Mouse (Mus musculus) ES-CJ7 (cell line): ENCODE data around the gene Skint8.
"Not testable (repeated sequence)": the region's sequence is repeated elsewhere in the genome, so short reads cannot be mapped to it uniquely, and the experiment has no call there.

Source experiments
- DNase-seq: peaks from one replicate; pipeline ENCODE4 v3.0.0; 2011; ENCODE audit warnings: low read depth, low spot score

The Skint8 gene

GRCm38 (mm10) chr4:111919092-111919491 is at the start of gene Skint8:
Gene Skint8 (plus strand): TSS chr4:111919392.
- DNase-seq, result no peak

GRCm38 (mm10) chr4:111880112-111880875 is 38.9 kb upstream of the Skint8 start:
- DNase-seq, result no peak

- DNase-seq, result no peak
Observed at GRCm38 (mm10) chr4:111883543-111883942, 35.6 kb upstream of the Skint8 start.

- DNase-seq, result peak; percentile 58
Observed at GRCm38 (mm10) chr4:111886018-111886417, 33.2 kb upstream of the Skint8 start.

- DNase-seq, result peak; percentile 59
Observed at GRCm38 (mm10) chr4:111886607-111887006, 32.6 kb upstream of the Skint8 start.

- DNase-seq, result no peak
Observed at GRCm38 (mm10) chr4:111892138-111892537, 27.1 kb upstream of the Skint8 start.

- no peak for DNase-seq
Observed at GRCm38 (mm10) chr4:111897755-111898154, 21.4 kb upstream of the Skint8 start.

- DNase-seq, result no peak
Observed at GRCm38 (mm10) chr4:111898566-111898965, 20.6 kb upstream of the Skint8 start.

GRCm38 (mm10) chr4:111900491-111900890 is 18.7 kb upstream of the Skint8 start:
- not testable (repeated sequence) for DNase-seq

GRCm38 (mm10) chr4:111901473-111901872 is 17.7 kb upstream of the Skint8 start:
- no peak for DNase-seq

- DNase-seq, result no peak
Observed at GRCm38 (mm10) chr4:111902775-111903174, 16.4 kb upstream of the Skint8 start, which contains the start of gene Slc5a9. Gene Slc5a9 (minus strand): TSS chr4:111902918.

- DNase-seq, result peak; percentile 56
Observed at GRCm38 (mm10) chr4:111907926-111908325, 11.3 kb upstream of the Skint8 start.

- peak; percentile 20 for DNase-seq
Observed at GRCm38 (mm10) chr4:111961309-111961708, 42.1 kb downstream of the Skint8 start.

- peak; percentile 40 for DNase-seq
Observed at GRCm38 (mm10) chr4:111963241-111963640, 44.0 kb downstream of the Skint8 start.

- no peak for DNase-seq
Observed at GRCm38 (mm10) chr4:111963669-111964068, 44.5 kb downstream of the Skint8 start.

- DNase-seq, result no peak
Observed at GRCm38 (mm10) chr4:111972623-111973022, 53.4 kb downstream of the Skint8 start, which contains the start of gene Skint7. Gene Skint7 (plus strand): TSS chr4:111972923.
